Mouse (Mus musculus) testis, adult 2 months (tissue): Measurements from ENCODE around the gene AL731706.1.

Experiments used
- CTCF ChIP-seq: fragments of 200-500 bp; IDR thresholded peaks from 2 replicates; pipeline ENCODE4 v1.5.1; 2012; ENCODE audit warnings: low read depth, mild to moderate bottlenecking, inconsistent platforms, low read length, moderate library complexity; ENCODE audit not compliant: control insufficient read depth, insufficient read depth, insufficient replicate concordance
- POLR2A ChIP-seq: fragments of 200-500 bp; IDR thresholded peaks from 2 replicates; pipeline ENCODE4 v1.6.1; 2012; ENCODE audit warnings: low read depth, mild to moderate bottlenecking, inconsistent platforms, low read length, moderate library complexity; ENCODE audit not compliant: control insufficient read depth

DNA sequence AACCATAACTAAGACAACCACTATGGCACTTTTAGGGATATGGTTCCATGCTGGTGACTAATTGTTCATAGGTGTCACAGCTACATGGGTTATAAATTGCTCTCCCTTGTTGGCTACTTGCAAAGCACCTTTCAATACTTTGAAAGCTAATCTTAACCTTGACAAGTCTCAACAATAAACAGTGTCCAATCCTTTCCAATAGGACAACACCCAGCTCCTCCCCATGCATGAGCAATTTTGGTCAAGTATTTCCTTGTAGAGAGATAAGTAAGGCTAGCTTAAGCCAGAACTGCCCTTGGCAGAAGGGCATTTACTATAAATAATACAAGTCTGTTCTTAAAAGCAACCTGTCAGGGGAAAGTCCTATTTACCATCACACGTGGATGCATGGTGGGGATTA is 53.2 kb downstream of the AL731706.1 start:
- TF ChIP-seq CTCF (no peak), POLR2A (no peak)
